Mouse (Mus musculus) brain, embryonic 14.5 days (tissue): ENCODE measurements around the gene Mmp23.

Experiments
- CTCF ChIP-seq: fragments of 200-500 bp; IDR thresholded peaks from 2 replicates; pipeline ENCODE4 v1.5.1; 2012; ENCODE audit warnings: inconsistent platforms, mild to moderate bottlenecking, moderate library complexity, borderline replicate concordance; ENCODE audit not compliant: insufficient read depth, insufficient read length; ENCODE audit errors: extremely low read depth
- POLR2A ChIP-seq: fragments of 200-500 bp; IDR thresholded peaks from 2 replicates; pipeline ENCODE4 v1.6.1; 2012; ENCODE audit warnings: mild to moderate bottlenecking, inconsistent platforms, borderline replicate concordance; ENCODE audit not compliant: poor library complexity, insufficient read depth, insufficient read length, severe bottlenecking; ENCODE audit errors: extremely low read depth

GRCm38 (mm10) chr4:155651553-155652269 is 1.5 kb downstream of the Mmp23 start:
- no peak for TF ChIP-seq CTCF
- TF ChIP-seq POLR2A, result no peak
